Mouse (Mus musculus): ENCODE data around the gene 4930451I11Rik.

4930451I11Rik gene

GRCm38 (mm10) chr7:126799468-126800268 lies 31.8 kb downstream of the 4930451I11Rik start:
- DNase-seq (ENCODE audit: low read depth) = peak; percentile 67

- peak; percentile 95 for DNase-seq (ENCODE audit: low read depth)
Measured at GRCm38 (mm10) chr7:126799050-126799467, 32.4 kb downstream of the 4930451I11Rik start.

GRCm38 (mm10) chr7:126798127-126799049 lies 33.1 kb downstream of the 4930451I11Rik start:
- no peak for DNase-seq (ENCODE audit: low read depth)

- no peak for DNase-seq (ENCODE audit: low read depth)
Measured at GRCm38 (mm10) chr7:126797411-126798126, 33.9 kb downstream of the 4930451I11Rik start, which contains the start of gene Fam57b. Gene Fam57b (plus strand): TSS chr7:126797668.

- DNase-seq (ENCODE audit: low read depth) = no peak
Measured at GRCm38 (mm10) chr7:126796350-126796932, 35.0 kb downstream of the 4930451I11Rik start.

- no peak for DNase-seq (ENCODE audit: low read depth)
Measured at GRCm38 (mm10) chr7:126795387-126796317, 35.8 kb downstream of the 4930451I11Rik start.

- no peak for DNase-seq (ENCODE audit: low read depth)
Measured at GRCm38 (mm10) chr7:126794271-126794605, 37.2 kb downstream of the 4930451I11Rik start.

- DNase-seq (ENCODE audit: low read depth) = no peak
Measured at GRCm38 (mm10) chr7:126793456-126794270, 37.8 kb downstream of the 4930451I11Rik start.

- DNase-seq (ENCODE audit: low read depth) = no peak
Measured at GRCm38 (mm10) chr7:126792721-126793443, 38.6 kb downstream of the 4930451I11Rik start.

GRCm38 (mm10) chr7:126791851-126792720 lies 39.4 kb downstream of the 4930451I11Rik start, which contains the start of gene Ppp4c:
Gene Ppp4c (minus strand): TSS chr7:126792496.
- DNase-seq (ENCODE audit: low read depth) = peak; percentile 96

GRCm38 (mm10) chr7:126789141-126789540 lies 42.3 kb downstream of the 4930451I11Rik start:
- DNase-seq (ENCODE audit: low read depth) = no peak

GRCm38 (mm10) chr7:126786142-126786541 lies 45.3 kb downstream of the 4930451I11Rik start:
- no peak for DNase-seq (ENCODE audit: low read depth)

GRCm38 (mm10) chr7:126785056-126785455 lies 46.4 kb downstream of the 4930451I11Rik start:
- no peak for DNase-seq (ENCODE audit: low read depth)

- DNase-seq (ENCODE audit: low read depth) = no peak
Measured at GRCm38 (mm10) chr7:126784469-126784868, 47.0 kb downstream of the 4930451I11Rik start.

GRCm38 (mm10) chr7:126782693-126783092 lies 48.7 kb downstream of the 4930451I11Rik start:
- DNase-seq (ENCODE audit: low read depth) = no peak

GRCm38 (mm10) chr7:126781661-126782370 lies 49.6 kb downstream of the 4930451I11Rik start:
- DNase-seq (ENCODE audit: low read depth) = no peak

GRCm38 (mm10) chr7:126780971-126781635 lies 50.3 kb downstream of the 4930451I11Rik start, which contains the start of gene Tbx6:
Gene Tbx6 (plus strand): TSS chr7:126781483.
- DNase-seq (ENCODE audit: low read depth) = no peak

Data from c-Kit-positive CD71-positive TER-119-negative erythroid progenitor cells, embryonic 14.5 days (primary cell).